Mouse (Mus musculus) neural tube, embryonic 14.5 days (tissue): ENCODE data around the gene Gm26661. TPM values are rescaled to one million over a fixed set of nuclear protein-coding genes. Genes with fewer than 3 reads are reported as not detected.
A peak's percentile ranks its signal among the peaks of the same experiment; 100 is the strongest.

Experiments used
- ATAC-seq: fragments of 200-750 bp; cut with Nextera tagmentation; 2 replicates; pipeline ENCODE4 v1.8.0; 2017; ENCODE audit warnings: low read depth, mild to moderate bottlenecking, moderate TSS enrichment, moderate library complexity
- H3K27ac ChIP-seq: fragments of 300-500 bp; sonication (generic); 2 replicates; pipeline ENCODE4 v1.5.1; 2014; ENCODE audit warnings: low read depth, mild to moderate bottlenecking, control low read depth, low read length, moderate library complexity, mixed read lengths
- H3K27me3 ChIP-seq: fragments of 300-500 bp; sonication (generic); 2 replicates; pipeline ENCODE4 v1.6.1; 2014; ENCODE audit warnings: low read length; ENCODE audit not compliant: control insufficient read depth, insufficient read depth
- H3K36me3 ChIP-seq: fragments of 300-500 bp; sonication (generic); 2 replicates; pipeline ENCODE4 v1.6.1; 2014; ENCODE audit warnings: low read length, mixed read lengths; ENCODE audit not compliant: control insufficient read depth, insufficient read depth
- H3K4me1 ChIP-seq: fragments of 300-500 bp; sonication (generic); 2 replicates; pipeline ENCODE4 v1.6.1; 2014; ENCODE audit warnings: low read length; ENCODE audit not compliant: control insufficient read depth, insufficient read depth
- H3K4me2 ChIP-seq: fragments of 300-500 bp; sonication (generic); 2 replicates; pipeline ENCODE4 v1.6.1; 2014; ENCODE audit warnings: mild to moderate bottlenecking, low read depth, low read length, control low read depth
- H3K4me3 ChIP-seq: fragments of 300-500 bp; sonication (generic); 2 replicates; pipeline ENCODE4 v1.5.1; 2014; ENCODE audit warnings: low read depth, low read length, control low read depth, mixed read lengths
- H3K9ac ChIP-seq: fragments of 300-500 bp; sonication (generic); replicated peaks from 2 replicates; pipeline ENCODE4 v1.6.1; 2014; ENCODE audit warnings: low read depth, mild to moderate bottlenecking, control low read depth, low read length, mixed read lengths
- H3K9me3 ChIP-seq: fragments of 300-500 bp; sonication (generic); 2 replicates; pipeline ENCODE4 v1.6.1; 2016; ENCODE audit warnings: low read length; ENCODE audit not compliant: control insufficient read depth
- WGBS: fragments of 180-500 bp; shearing (Covaris S2); extraction: QIAGEN DNeasy Blood & Tissue Kit; methylation state at CpG from one replicate; pipeline ENCODE4 v1.1.7; 2014; 5-methylcytosine and 5-hydroxymethylcytosine counted together
- polyA plus RNA-seq: library from polyadenylated mRNA; unstranded; fragments of >200 nt; fragmentation: Nextera tagmentation; extraction: Ambion mirVana; gene quantifications from 2 replicates; pipeline ENCODE4 v1.2.1, GENCODE M21; 2014

Gm26661 gene
- polyA plus RNA-seq, 1 experiment from 2014 or later: not detected

- Histone ChIP-seq H3K9me3 (no peaks in the 10 kb centered on the region), H3K27me3 (no peaks in the 10 kb centered on the region), H3K36me3 (no peaks in the 10 kb centered on the region), H3K27ac (no peak overlapping the region), H3K4me2 (no peak overlapping the region), H3K4me3 (no peak overlapping the region), H3K9ac (no peak overlapping the region), H3K4me1 (peaks cover 8% of the 10 kb centered on the region; the same call in 1 of the 2 replicates)
- ATAC-seq: no peak
- 89% methylated on average over 4 of the region's 4 CpGs for WGBS
These were observed 4.6 kb downstream of the Gm26661 start for GRCm38 (mm10) chr14:7795961-7796360.

- Histone ChIP-seq H3K4me1 (no peaks in the 10 kb centered on the region), H3K4me2 (no peak overlapping the region), H3K9me3 (no peaks in the 10 kb centered on the region), H3K9ac (no peak overlapping the region), H3K36me3 (no peaks in the 10 kb centered on the region), H3K27ac (no peak overlapping the region), H3K4me3 (no peak overlapping the region), H3K27me3 (no peaks in the 10 kb centered on the region)
- no peak for ATAC-seq
These were observed 9.2 kb downstream of the Gm26661 start for GRCm38 (mm10) chr14:7800611-7801010.

- H3K36me3 ChIP-seq: no peaks in the 10 kb centered on the region
- H3K9ac ChIP-seq: no peak overlapping the region
- WGBS: 15% methylated on average over 4 of the region's 4 CpGs
- H3K27ac ChIP-seq: no peak overlapping the region
- no peaks in the 10 kb centered on the region for H3K4me1 ChIP-seq
- no peak overlapping the region for H3K4me3 ChIP-seq
- H3K27me3 ChIP-seq: no peaks in the 10 kb centered on the region
- 0 out of 2 replicates have a peak, but pooled peaks have one; percentile 65 for ATAC-seq
- H3K4me2 ChIP-seq: no peak overlapping the region
- H3K9me3 ChIP-seq: no peaks in the 10 kb centered on the region
These were observed 10.4 kb downstream of the Gm26661 start for GRCm38 (mm10) chr14:7801831-7802230.

GRCm38 (mm10) chr14:7803874-7804557 is 12.6 kb downstream of the Gm26661 start:
- ATAC-seq: no peak
- Histone ChIP-seq H3K4me1 (no peaks in the 10 kb centered on the region), H3K36me3 (no peaks in the 10 kb centered on the region), H3K4me3 (no peak overlapping the region), H3K9ac (no peak overlapping the region), H3K9me3 (no peaks in the 10 kb centered on the region), H3K27me3 (no peaks in the 10 kb centered on the region), H3K27ac (no peak overlapping the region), H3K4me2 (no peak overlapping the region)
- WGBS: 54% methylated on average over 4 of the region's 4 CpGs

GRCm38 (mm10) chr14:7804558-7804905 is 13.1 kb downstream of the Gm26661 start:
- Histone ChIP-seq H3K27me3 (no peaks in the 10 kb centered on the region), H3K4me1 (no peaks in the 10 kb centered on the region), H3K9ac (no peak overlapping the region), H3K36me3 (no peaks in the 10 kb centered on the region), H3K4me2 (no peak overlapping the region), H3K4me3 (no peak overlapping the region), H3K27ac (no peak overlapping the region), H3K9me3 (no peaks in the 10 kb centered on the region)
- WGBS: 93% methylated on average over 2 of the region's 2 CpGs
- ATAC-seq: no peak

GRCm38 (mm10) chr14:7807711-7808110 is 16.3 kb downstream of the Gm26661 start:
- Histone ChIP-seq H3K36me3 (no peaks in the 10 kb centered on the region), H3K4me3 (no peak overlapping the region), H3K27ac (no peak overlapping the region), H3K4me2 (no peak overlapping the region), H3K27me3 (no peaks in the 10 kb centered on the region), H3K4me1 (no peaks in the 10 kb centered on the region), H3K9me3 (no peaks in the 10 kb centered on the region), H3K9ac (no peak overlapping the region)
- WGBS: 75% methylated on average over 4 of the region's 4 CpGs
- ATAC-seq: no peak

GRCm38 (mm10) chr14:7808501-7808981 is 17.2 kb downstream of the Gm26661 start:
- no peak for ATAC-seq
- Histone ChIP-seq H3K27ac (no peak overlapping the region), H3K27me3 (no peaks in the 10 kb centered on the region), H3K4me3 (no peak overlapping the region), H3K36me3 (no peaks in the 10 kb centered on the region), H3K4me1 (no peaks in the 10 kb centered on the region), H3K9me3 (no peaks in the 10 kb centered on the region), H3K4me2 (no peak overlapping the region), H3K9ac (no peak overlapping the region)
- 78% methylated on average over 11 of the region's 11 CpGs for WGBS

GRCm38 (mm10) chr14:7809043-7809955 is 17.9 kb downstream of the Gm26661 start:
- H3K36me3 ChIP-seq: no peaks in the 10 kb centered on the region
- no peaks in the 10 kb centered on the region for H3K4me1 ChIP-seq
- no peaks in the 10 kb centered on the region for H3K27me3 ChIP-seq
- no peak for ATAC-seq
- 86% methylated on average over 12 of the region's 12 CpGs for WGBS
- no peaks in the 10 kb centered on the region for H3K9me3 ChIP-seq
- H3K9ac ChIP-seq: no peak overlapping the region
- no peak overlapping the region for H3K27ac ChIP-seq
- no peak overlapping the region for H3K4me3 ChIP-seq
- H3K4me2 ChIP-seq: no peak overlapping the region
